Mouse (Mus musculus) E14TG2a.4 (cell line): ENCODE data around the gene Snx18.

Experiments used
- H3K27me3 ChIP-seq: 2 replicates; pipeline ENCODE4 v1.6.1; 2014; ENCODE audit warnings: low read length, control low read depth; ENCODE audit not compliant: insufficient read depth
- H3K36me3 ChIP-seq: 2 replicates; pipeline ENCODE4 v1.6.1; 2014; ENCODE audit warnings: low read length, control low read depth; ENCODE audit not compliant: insufficient read depth
- H3K4me1 ChIP-seq: replicated peaks from 2 replicates; pipeline ENCODE4 v1.6.1; 2014; ENCODE audit warnings: low read depth, low read length, control low read depth
- H3K4me3 ChIP-seq: replicated peaks from 2 replicates; pipeline ENCODE4 v1.5.1; 2014; ENCODE audit warnings: mild to moderate bottlenecking, low read length
- H3K9me3 ChIP-seq: 2 replicates; pipeline ENCODE4 v1.6.1; 2014; ENCODE audit warnings: low read length, control low read depth
- CTCF ChIP-seq: conservative IDR thresholded peaks from 2 replicates; pipeline ENCODE4 v1.5.1; 2014; ENCODE audit warnings: low read length
- NANOG ChIP-seq: IDR thresholded peaks from 2 replicates; pipeline ENCODE4 v1.6.1; 2014; ENCODE audit warnings: borderline replicate concordance, low read length, mixed read lengths
- POU5F1 ChIP-seq: IDR thresholded peaks from 2 replicates; pipeline ENCODE4 v1.6.1; 2014; ENCODE audit warnings: low read length, borderline replicate concordance

Snx18 gene

GRCm38 (mm10) chr13:113595987-113596386, 22.4 kb downstream of the Snx18 start:
- peaks cover 42% of the 10 kb centered on the region for H3K36me3 ChIP-seq
- no peak for TF ChIP-seq POU5F1
- no peak for TF ChIP-seq CTCF
- no peak for TF ChIP-seq NANOG
- no peaks in the 10 kb centered on the region for H3K9me3 ChIP-seq
- no peak overlapping the region for H3K4me3 ChIP-seq
- H3K27me3 ChIP-seq, result no peaks in the 10 kb centered on the region
- peaks cover 81% of the 10 kb centered on the region for H3K4me1 ChIP-seq

GRCm38 (mm10) chr13:113595219-113595618, 23.1 kb downstream of the Snx18 start:
- TF ChIP-seq POU5F1, result no peak
- no peak for TF ChIP-seq CTCF
- TF ChIP-seq NANOG, result no peak
- no peaks in the 10 kb centered on the region for H3K9me3 ChIP-seq
- H3K36me3 ChIP-seq, result peaks cover 49% of the 10 kb centered on the region
- H3K27me3 ChIP-seq, result no peaks in the 10 kb centered on the region
- peaks cover 79% of the 10 kb centered on the region for H3K4me1 ChIP-seq
- H3K4me3 ChIP-seq, result no peak overlapping the region

GRCm38 (mm10) chr13:113594361-113594760, 24.0 kb downstream of the Snx18 start:
- TF ChIP-seq POU5F1 (no peak), NANOG (no peak), CTCF (no peak)
- Histone ChIP-seq H3K4me3 (peak overlapping the region; percentile 51; the same call in 1 of the 2 replicates), H3K27me3 (no peaks in the 10 kb centered on the region), H3K9me3 (no peaks in the 10 kb centered on the region), H3K4me1 (peaks cover 71% of the 10 kb centered on the region), H3K36me3 (peaks cover 54% of the 10 kb centered on the region)

- Histone ChIP-seq H3K9me3 (no peaks in the 10 kb centered on the region), H3K4me3 (peak overlapping the region; percentile 51; the same call in 1 of the 2 replicates), H3K36me3 (peaks cover 53% of the 10 kb centered on the region), H3K4me1 (peaks cover 65% of the 10 kb centered on the region), H3K27me3 (no peaks in the 10 kb centered on the region)
- TF ChIP-seq CTCF (no peak), NANOG (no peak)
Observed at GRCm38 (mm10) chr13:113593711-113594110, 24.7 kb downstream of the Snx18 start.

GRCm38 (mm10) chr13:113592703-113593200, 25.6 kb downstream of the Snx18 start:
- peaks cover 50% of the 10 kb centered on the region for H3K36me3 ChIP-seq
- no peak for TF ChIP-seq NANOG
- TF ChIP-seq POU5F1, result no peak
- TF ChIP-seq CTCF, result no peak
- no peak overlapping the region for H3K4me3 ChIP-seq
- no peaks in the 10 kb centered on the region for H3K9me3 ChIP-seq
- H3K27me3 ChIP-seq, result no peaks in the 10 kb centered on the region
- peaks cover 61% of the 10 kb centered on the region for H3K4me1 ChIP-seq

GRCm38 (mm10) chr13:113591336-113591735, 27.0 kb downstream of the Snx18 start:
- H3K4me3 ChIP-seq, result no peak overlapping the region
- no peak for TF ChIP-seq POU5F1
- no peak for TF ChIP-seq NANOG
- TF ChIP-seq CTCF, result no peak
- H3K4me1 ChIP-seq, result peaks cover 61% of the 10 kb centered on the region
- no peaks in the 10 kb centered on the region for H3K27me3 ChIP-seq
- peaks cover 48% of the 10 kb centered on the region for H3K36me3 ChIP-seq
- no peaks in the 10 kb centered on the region for H3K9me3 ChIP-seq

- TF ChIP-seq CTCF, result no peak
- TF ChIP-seq NANOG, result no peak
- TF ChIP-seq POU5F1, result no peak
- no peaks in the 10 kb centered on the region for H3K27me3 ChIP-seq
- H3K4me1 ChIP-seq, result peaks cover 53% of the 10 kb centered on the region
- peaks cover 48% of the 10 kb centered on the region for H3K36me3 ChIP-seq
- no peaks in the 10 kb centered on the region for H3K9me3 ChIP-seq
- H3K4me3 ChIP-seq, result no peak overlapping the region
Observed at GRCm38 (mm10) chr13:113590216-113590615, 28.1 kb downstream of the Snx18 start.

- Histone ChIP-seq H3K27me3 (no peaks in the 10 kb centered on the region), H3K9me3 (no peaks in the 10 kb centered on the region), H3K36me3 (peaks cover 45% of the 10 kb centered on the region), H3K4me1 (peaks cover 47% of the 10 kb centered on the region), H3K4me3 (no peak overlapping the region)
- TF ChIP-seq NANOG (no peak), POU5F1 (no peak), CTCF (no peak)
Observed at GRCm38 (mm10) chr13:113589499-113589898, 28.9 kb downstream of the Snx18 start.

- peak overlapping the region; percentile 35; the same call in 1 of the 2 replicates for H3K4me3 ChIP-seq
- H3K36me3 ChIP-seq, result peaks cover 27% of the 10 kb centered on the region
- no peaks in the 10 kb centered on the region for H3K27me3 ChIP-seq
- peaks cover 55% of the 10 kb centered on the region for H3K4me1 ChIP-seq
- H3K9me3 ChIP-seq, result no peaks in the 10 kb centered on the region
- TF ChIP-seq CTCF (no peak), NANOG (no peak), POU5F1 (no peak)
Observed at GRCm38 (mm10) chr13:113587200-113587936, 31.0 kb downstream of the Snx18 start.
